In the genomic region with DNA sequence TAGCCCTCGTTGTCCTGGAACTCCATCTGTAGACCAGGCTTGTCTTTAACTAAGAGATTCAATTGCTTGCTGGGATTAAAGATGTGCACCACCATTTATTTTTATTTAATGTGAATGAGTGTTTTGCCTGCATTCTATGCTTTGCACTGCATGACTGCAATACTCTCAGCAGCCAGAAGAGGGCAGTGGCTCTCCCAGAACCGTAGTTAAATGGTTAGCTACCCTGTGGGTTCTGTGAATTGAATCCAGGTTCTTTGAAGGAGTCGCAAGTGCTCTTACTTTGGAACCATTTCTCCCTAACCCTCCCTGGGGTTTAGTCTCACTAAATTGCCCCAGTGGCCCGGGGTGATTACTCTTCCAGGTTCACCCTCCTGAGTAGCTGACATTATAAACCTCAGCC, we compare ENCODE assay signal across 9 mouse cellular contexts. TPM values are rescaled to one million over a fixed set of nuclear protein-coding genes. Genes with fewer than 3 reads are reported as not detected.
A peak's percentile ranks its signal among the peaks of the same experiment; 100 is the strongest.
DNase-seq lines count a peak whose midpoint lies in the region; ATAC-seq and TF ChIP-seq lines count a peak whose summit lies in the region.
"Had no signal": no experiment of that assay in that cellular context is flagged by ENCODE, and none has a peak within 500 bp of the region (broad histone marks: within the 10 kb centered on the region; RNA-seq: fewer than 3 reads in every experiment).

No protein-coding gene starts in this region.

- H3K36me3 ChIP-seq in liver, adult 2 months (ENCODE audit: control insufficient read depth, insufficient read depth, low read length), result no peaks in the 10 kb centered on the region
- no peaks in the 10 kb centered on the region for H3K36me3 ChIP-seq in liver, embryonic 12.5 days
- H3K36me3 ChIP-seq: hindbrain, embryonic 15.5 days had no signal

- H3K27ac ChIP-seq in liver, adult 2 months (replicated peaks; ENCODE audit: insufficient read depth, low read depth, low read length), result no peak overlapping the region
- no peak overlapping the region for H3K27ac ChIP-seq in liver, embryonic 12.5 days
- H3K27ac ChIP-seq: hindbrain, embryonic 15.5 days had no signal

- DNase-seq in cerebellum, postnatal 10 days, result peak; percentile 58 to 62
- no peak for DNase-seq in cerebellum, adult 11-12 months
- peak; percentile 49 for DNase-seq in liver, adult 2 months (ENCODE audit: extremely low read depth, low read depth, low spot score)
- peak; percentile 71 for DNase-seq in c-Kit-negative CD71-positive TER-119-positive erythroid progenitor cells, embryonic 14.5 days (ENCODE audit: low read depth, low spot score)
- DNase-seq in lung, adult 2 months, result peak; percentile 44
- peak; percentile 66 for DNase-seq in thymus, postnatal 0 days (ENCODE audit: low spot score)
- no peak for DNase-seq in left cerebral cortex, adult 8-10 months (ENCODE audit: low spot score in 2 of 2)

- H3K9ac ChIP-seq in liver, adult 2 months (ENCODE audit: low read depth, low read length), result no peak overlapping the region
- H3K9ac ChIP-seq in liver, embryonic 12.5 days, result no peak overlapping the region
- H3K9ac ChIP-seq: hindbrain, embryonic 15.5 days had no signal

- no peaks in the 10 kb centered on the region for H3K9me3 ChIP-seq in liver, embryonic 12.5 days (replicated peaks)
- H3K9me3 ChIP-seq: hindbrain, embryonic 15.5 days had no signal

- no peak for ATAC-seq in liver, embryonic 12.5 days

- WGBS in liver, adult 2 months, result 26% methylated on average over 4 of the region's 4 CpGs
- 21% methylated on average over 4 of the region's 4 CpGs for WGBS in liver, embryonic 12.5 days (ENCODE audit: insufficient replicate concordance)
- 22% methylated on average over 4 of the region's 4 CpGs for WGBS in lung, adult 2 months

- TF ChIP-seq CTCF in liver, adult 2 months (IDR thresholded peaks at IDR 0.05; ENCODE audit: low read depth, low read length), result peak; percentile 68; the same call in 1 of the 2 replicates
- TF ChIP-seq CTCF in lung, adult 2 months (IDR thresholded peaks at IDR 0.05; ENCODE audit: insufficient read depth, low read length), result peak; percentile 61

- no peaks in the 10 kb centered on the region for H3K79me2 ChIP-seq in liver, adult 2 months (ENCODE audit: control insufficient read depth, insufficient read depth, low read length)

- H3K4me3 ChIP-seq in liver, adult 2 months (ENCODE audit: insufficient read depth, low read depth, low read length), result no peak overlapping the region
- no peak overlapping the region for H3K4me3 ChIP-seq in liver, embryonic 12.5 days
- no peak overlapping the region for H3K4me3 ChIP-seq in lung, adult 2 months (replicated peaks; ENCODE audit: extremely low read depth, low read depth, low read length)
- H3K4me3 ChIP-seq: hindbrain, embryonic 15.5 days had no signal

- no peaks in the 10 kb centered on the region for H3K4me1 ChIP-seq in liver, adult 2 months (ENCODE audit: control insufficient read depth, insufficient read depth, low read length)
- H3K4me1 ChIP-seq in liver, embryonic 12.5 days, result peaks cover 21% of the 10 kb centered on the region
- no peaks in the 10 kb centered on the region for H3K4me1 ChIP-seq in lung, adult 2 months (ENCODE audit: control insufficient read depth, insufficient read depth, low read length)
- H3K4me1 ChIP-seq: hindbrain, embryonic 15.5 days had no signal

- H3K27me3 ChIP-seq in liver, adult 2 months (ENCODE audit: control insufficient read depth, insufficient read depth, low read length), result no peaks in the 10 kb centered on the region
- peaks cover 7% of the 10 kb centered on the region; the same call in 1 of the 2 replicates for H3K27me3 ChIP-seq in liver, embryonic 12.5 days (replicated peaks)
- H3K27me3 ChIP-seq: hindbrain, embryonic 15.5 days had no signal

- TF ChIP-seq POLR2A in liver, adult 2 months (IDR thresholded peaks at IDR 0.05; ENCODE audit: extremely low read depth, insufficient read depth, low read length), result no peak
- TF ChIP-seq POLR2A in lung, adult 2 months (IDR thresholded peaks at IDR 0.05; ENCODE audit: borderline replicate concordance, extremely low read depth, low read depth, low read length), result no peak

- no peak overlapping the region for H3K4me2 ChIP-seq in liver, embryonic 12.5 days
- H3K4me2 ChIP-seq: hindbrain, embryonic 15.5 days had no signal

RNA-seq across cellular contexts. Expression of a gene that starts 14.6 kb away (rescaled TPM):
- total RNA-seq in liver, adult 2 months (2014; rRNA removed), result 41.5 and 50.0 TPM in 2 replicates
- polyA plus RNA-seq in liver, adult 2 months (2012; rRNA removed), result 10.6 and 12.5 TPM in 2 replicates
- 32.9 and 33.5 TPM in 2 replicates for polyA plus RNA-seq in liver, embryonic 12.5 days (2016; fragmentation: Nextera tagmentation; extraction: Ambion mirVana)
- polyA plus RNA-seq in lung, adult 2 months (2012; rRNA removed), result 18.6 and 29.8 TPM in 2 replicates
- polyA plus RNA-seq in thymus, postnatal 0 days (2015; fragmentation: Nextera tagmentation; extraction: Ambion mirVana), result 43.0 and 50.3 TPM in 2 replicates
- 100 to 1,000 TPM; 149 to 164 (median 158) TPM for total RNA-seq in left cerebral cortex, adult 8-10 months (2022)

RNA-seq across cellular contexts. Expression of a gene that starts 23.2 kb away (rescaled TPM):
- 33.8 and 41.1 TPM in 2 replicates for total RNA-seq in liver, adult 2 months (2014; rRNA removed)
- 8.9 and 11.1 TPM in 2 replicates for polyA plus RNA-seq in liver, adult 2 months (2012; rRNA removed)
- polyA plus RNA-seq in liver, embryonic 12.5 days (2016; fragmentation: Nextera tagmentation; extraction: Ambion mirVana), result 23.2 and 23.9 TPM in 2 replicates
- polyA plus RNA-seq in lung, adult 2 months (2012; rRNA removed), result 23.2 and 28.6 TPM in 2 replicates
- polyA plus RNA-seq in thymus, postnatal 0 days (2015; fragmentation: Nextera tagmentation; extraction: Ambion mirVana), result 18.3 and 24.5 TPM in 2 replicates
- total RNA-seq in left cerebral cortex, adult 8-10 months (2022), result 100 to 1,000 TPM; 103 to 114 (median 109) TPM

Comparison
In these comparisons a context has a peak if more than half of its experiments do, and no peak if none do; other contexts are left out.
1. DNase-seq: peak in cerebellum, postnatal 10 days (2 of 2), liver, adult 2 months (single experiment), c-Kit-negative CD71-positive TER-119-positive erythroid progenitor cells, embryonic 14.5 days (single experiment), lung, adult 2 months (single experiment) and thymus, postnatal 0 days (single experiment); none in cerebellum, adult 11-12 months (single experiment) and left cerebral cortex, adult 8-10 months (0 of 2).